Mouse (Mus musculus) liver, embryonic 14.5 days (tissue): ENCODE results near the gene Wdr74.

ENCODE experiments used
- CTCF ChIP-seq: IDR thresholded peaks from 2 replicates; pipeline ENCODE4 v1.5.1; 2016; ENCODE audit warnings: antibody characterized with exemption, low read depth, control low read depth
- EP300 ChIP-seq: IDR thresholded peaks from 2 replicates; pipeline ENCODE4 v1.6.1; 2016; ENCODE audit warnings: antibody characterized with exemption, low read depth

GRCm38 (mm10) chr19:8742176-8742575 lies 6.5 kb downstream of the Wdr74 start:
- no peak for TF ChIP-seq EP300
- TF ChIP-seq CTCF = no peak
